Mouse (Mus musculus) gastrocnemius, postnatal 14 days (tissue): ENCODE measurements around the gene Lrch3. TPM values are rescaled to one million over a fixed set of nuclear protein-coding genes. Genes with fewer than 3 reads are reported as not detected.
"Not testable (repeated sequence)": the region's sequence is repeated elsewhere in the genome, so short reads cannot be mapped to it uniquely, and the experiment has no call there.

ENCODE experiments used
- DNase-seq: peaks from one replicate; pipeline ENCODE4 v3.0.0; 2021; ENCODE audit warnings: mixed read lengths
- intact Hi-C: fragments of 180-260 bp; cut with DNase I; formaldehyde crosslinking; loops from one replicate; pipeline ENCODE4 v1.15.1; 2025; ENCODE audit warnings: low total_unique reads
- total RNA-seq, 2 experiments: library from RNA; stranded (reverse); gene quantifications; 2 replicates each; pipeline ENCODE4 v1.2.3; 2021

The Lrch3 gene
- total RNA-seq, 2 experiments from 2014 or later: 18.1 to 21.7 TPM

GRCm38 (mm10) chr16:32902051-32902428 lies 11.9 kb upstream of the Lrch3 start:
- intact Hi-C loops: no loop called here
- no peak for DNase-seq

- no peak for DNase-seq
- intact Hi-C loops: no loop called here
These were observed 7.7 kb upstream of the Lrch3 start for GRCm38 (mm10) chr16:32906186-32906585.

DNA sequence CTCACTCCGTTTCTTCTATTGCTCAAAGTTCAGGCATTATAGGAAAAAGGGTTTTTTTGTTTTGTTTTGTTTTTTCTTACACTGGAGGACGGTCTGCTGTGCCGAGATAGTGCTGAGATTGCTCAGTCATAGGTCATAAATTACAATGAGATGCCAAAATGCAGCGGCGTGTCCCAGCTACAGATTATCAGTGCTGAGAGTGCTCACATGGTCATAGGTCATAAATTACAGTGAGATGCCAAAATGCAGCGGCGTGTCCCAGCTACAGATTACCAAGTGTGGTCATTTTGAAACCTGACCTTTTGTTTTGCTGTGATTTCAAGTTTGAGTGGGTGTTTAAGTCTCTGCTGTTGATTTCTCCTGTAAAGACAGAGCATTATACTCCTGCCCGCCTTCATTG lies 7.2 kb upstream of the Lrch3 start:
- no peak for DNase-seq
- intact Hi-C loops: no loop called here

DNA sequence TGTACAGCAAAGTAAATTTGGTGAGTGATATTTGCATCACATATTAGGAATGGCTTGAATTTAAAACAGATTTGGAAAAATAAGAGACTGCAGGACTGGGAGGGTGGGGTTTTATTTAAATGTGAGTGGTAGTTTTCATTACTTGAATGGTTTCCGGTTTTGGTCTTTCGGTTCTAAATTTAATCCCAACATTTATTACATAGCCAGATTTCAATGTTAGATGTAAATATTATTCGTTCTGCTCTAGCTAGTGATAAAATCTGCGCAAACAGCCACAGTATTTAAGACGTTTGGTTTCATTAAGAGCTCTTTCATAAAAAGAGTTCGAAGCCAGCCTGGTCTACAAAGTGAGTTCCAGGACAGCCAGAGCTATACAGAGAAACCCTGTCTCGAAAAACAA lies 688 bp upstream of the Lrch3 start:
- DNase-seq: no peak
- intact Hi-C loops: no loop called here

GRCm38 (mm10) chr16:32915292-32916068 lies 1.6 kb downstream of the Lrch3 start:
- intact Hi-C loops: no loop called here
- DNase-seq: no peak

DNA sequence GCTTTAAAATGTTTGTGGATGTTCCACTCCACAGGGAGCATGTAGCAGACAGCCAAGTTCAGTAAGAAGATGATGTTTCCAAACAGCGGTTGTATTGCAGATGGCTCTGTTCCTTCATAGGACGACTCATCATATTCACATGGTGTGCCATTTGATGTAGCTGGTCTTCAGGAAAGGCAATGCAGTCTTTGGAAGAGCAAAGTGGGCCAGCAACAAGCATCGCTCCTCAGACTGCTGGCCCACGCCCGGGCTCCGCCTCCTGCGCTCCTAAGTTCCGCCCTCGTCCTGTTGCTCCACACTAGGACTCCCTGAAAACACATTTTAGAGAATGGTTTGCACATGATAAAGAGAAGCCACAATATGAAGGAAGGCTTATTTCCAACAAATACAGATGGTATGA lies 12.7 kb downstream of the Lrch3 start:
- intact Hi-C loops, DNase-seq: not testable (repeated sequence)

GRCm38 (mm10) chr16:32927044-32927443 lies 13.1 kb downstream of the Lrch3 start:
- intact Hi-C loops: no loop called here
- DNase-seq: no peak

DNA sequence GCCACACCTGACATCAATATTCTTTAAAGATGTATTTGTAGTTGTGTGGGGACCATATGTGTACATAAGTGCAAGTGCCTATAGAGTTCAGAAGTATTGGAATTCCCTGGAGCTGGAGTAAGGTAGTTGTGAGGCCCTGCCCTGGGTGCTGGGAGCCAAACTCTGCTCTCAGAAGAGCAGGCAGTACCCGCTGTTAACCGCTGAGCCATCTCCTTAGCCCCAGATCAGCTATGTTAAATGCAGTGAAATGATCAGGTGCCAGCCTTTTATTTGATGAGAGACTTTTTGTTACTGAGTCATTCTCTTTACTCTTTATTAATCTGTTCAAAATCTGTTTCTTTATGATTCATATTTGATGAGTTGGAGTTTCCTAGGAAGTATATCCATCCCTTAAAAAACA lies 16.0 kb downstream of the Lrch3 start:
- intact Hi-C loops: no loop called here
- DNase-seq: no peak

DNA sequence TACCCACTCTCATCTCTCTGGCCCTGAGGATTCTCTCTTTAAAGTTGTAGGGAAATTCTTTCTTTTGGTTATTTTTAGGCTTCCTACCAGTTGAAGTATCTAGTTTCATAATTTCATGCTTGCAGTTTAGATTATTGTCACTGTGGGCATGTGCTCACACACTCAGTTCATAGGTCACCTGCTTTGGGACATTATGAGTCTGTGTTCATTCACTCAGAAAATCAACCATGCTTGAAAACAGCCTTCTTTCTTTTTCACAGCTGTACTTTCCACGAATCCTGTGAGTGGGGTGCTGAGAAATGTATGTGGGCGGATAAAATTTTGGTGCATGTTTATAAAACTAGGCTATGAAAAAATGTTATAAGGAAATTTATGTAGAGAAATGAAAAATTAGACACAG lies 20.6 kb downstream of the Lrch3 start:
- DNase-seq: no peak
- intact Hi-C loops: no loop called here

GRCm38 (mm10) chr16:32935088-32935487 lies 21.2 kb downstream of the Lrch3 start:
- intact Hi-C loops: no loop called here
- DNase-seq: no peak

- intact Hi-C loops: no loop called here
- no peak for DNase-seq
These were observed 23.5 kb downstream of the Lrch3 start for GRCm38 (mm10) chr16:32937358-32937757.

DNA sequence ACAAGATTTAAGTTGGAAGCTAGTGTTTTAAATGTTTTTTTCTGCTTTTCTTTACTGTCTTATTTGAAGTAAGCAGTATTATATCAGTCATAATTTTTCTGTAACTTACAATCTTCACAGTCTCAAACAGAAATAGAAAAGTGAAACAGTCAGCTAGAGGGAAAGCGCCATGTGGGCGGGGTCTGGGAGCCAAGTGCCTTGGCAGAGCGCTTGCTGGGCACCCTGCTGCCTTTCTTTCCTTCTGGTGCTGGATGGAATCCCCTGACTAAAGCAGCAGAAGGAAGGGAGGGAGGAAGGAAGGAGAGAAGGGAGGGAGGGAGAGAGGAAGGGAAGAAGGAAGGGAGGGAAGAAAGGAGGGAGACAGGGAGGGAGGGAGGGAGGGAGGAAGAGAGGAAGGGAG lies 25.4 kb downstream of the Lrch3 start:
- intact Hi-C loops: not testable (repeated sequence)
- peak; percentile 57 for DNase-seq

GRCm38 (mm10) chr16:32939716-32940115 lies 25.8 kb downstream of the Lrch3 start:
- not testable (repeated sequence) for DNase-seq

DNA sequence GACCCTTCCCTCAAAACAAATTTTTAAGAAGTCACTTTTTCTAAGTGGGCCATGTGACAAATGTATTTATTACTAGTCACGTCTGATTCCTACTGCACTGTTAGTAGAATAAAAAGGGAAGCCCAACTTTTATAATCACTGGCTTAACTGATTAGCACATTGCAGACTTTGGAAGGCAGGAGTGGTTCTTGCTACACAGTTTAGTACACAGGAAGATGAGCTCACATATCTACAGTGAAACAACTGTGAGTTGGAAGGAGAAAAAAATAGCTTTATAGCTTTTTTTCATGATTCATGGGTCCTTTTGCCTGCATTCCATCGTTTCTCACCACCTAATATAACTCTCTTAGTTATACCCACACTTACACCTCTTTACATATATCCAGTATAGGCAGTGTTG lies 27.3 kb downstream of the Lrch3 start:
- intact Hi-C loops, DNase-seq: not testable (repeated sequence)

More at GRCm38 (mm10) chr16:32939716-32940115, 25.8 kb downstream of the Lrch3 start:
- intact Hi-C loops: not testable (repeated sequence)

GRCm38 (mm10) chr16:32942694-32943093 lies 28.8 kb downstream of the Lrch3 start:
- intact Hi-C loops: no loop called here
- peak; percentile 6 for DNase-seq

DNA sequence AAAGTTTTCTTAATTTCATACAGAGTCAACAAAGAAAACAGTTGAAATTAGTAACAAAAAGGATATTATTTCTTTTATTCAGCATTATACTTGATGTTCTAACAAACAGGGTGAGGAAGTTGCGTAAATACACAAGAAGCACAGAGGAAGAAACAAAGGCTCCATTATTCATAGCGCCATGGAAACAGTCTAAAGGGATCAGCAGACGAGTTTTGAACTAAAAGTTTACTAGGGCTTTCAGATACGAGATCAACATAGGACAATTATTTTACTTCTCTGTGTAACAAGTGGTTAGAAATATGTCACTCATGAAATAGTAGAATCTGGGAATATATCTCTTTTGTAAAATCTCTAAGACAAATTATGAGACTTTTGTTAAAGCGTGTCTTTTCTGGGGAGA lies 31.5 kb downstream of the Lrch3 start:
- DNase-seq: no peak
- intact Hi-C loops: no loop called here

DNA sequence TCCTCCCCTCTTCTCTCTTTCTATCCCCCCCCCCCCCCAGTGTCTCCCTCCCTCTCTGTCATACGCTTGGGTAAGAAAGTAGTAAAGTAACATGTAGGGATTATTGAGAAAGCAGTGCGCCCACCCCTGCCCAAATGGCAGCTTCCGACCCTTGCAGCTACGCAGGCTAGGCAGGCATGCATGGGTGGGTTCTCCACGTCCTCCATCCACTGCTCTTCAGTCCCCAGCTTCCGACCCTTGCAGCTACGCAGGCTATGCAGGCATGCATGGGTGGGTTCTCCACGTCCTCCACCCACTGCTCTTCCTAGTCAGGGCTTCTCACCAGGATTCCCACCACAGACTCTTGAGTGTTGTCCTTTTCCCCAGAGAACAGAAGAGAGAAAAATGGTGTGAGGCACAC lies 34.1 kb downstream of the Lrch3 start:
- intact Hi-C loops: no loop called here
- no peak for DNase-seq

DNA sequence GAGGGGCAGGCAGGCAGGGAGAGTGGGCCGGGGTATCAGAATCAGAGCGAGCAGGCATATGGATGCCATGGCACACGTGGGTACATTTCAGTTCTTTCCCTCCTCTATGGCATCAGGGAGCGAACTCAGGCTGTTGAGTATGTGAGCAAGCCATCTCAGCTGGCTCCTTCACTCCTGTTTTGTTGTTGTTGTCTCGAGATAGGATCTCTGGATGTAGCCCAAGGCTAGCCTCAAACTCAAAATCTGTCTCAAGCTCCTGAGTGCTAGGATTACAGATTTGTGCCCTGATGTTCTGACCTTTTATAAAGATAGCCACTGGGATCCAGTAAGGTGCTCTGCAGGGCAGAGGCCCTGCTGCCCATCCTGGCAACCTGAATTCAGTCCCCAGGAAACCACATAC lies 34.8 kb downstream of the Lrch3 start:
- intact Hi-C loops: no loop called here
- DNase-seq: no peak

- intact Hi-C loops: no loop called here
- DNase-seq: no peak
These were observed 35.4 kb downstream of the Lrch3 start for GRCm38 (mm10) chr16:32949281-32949680.

- intact Hi-C loops: no loop called here
- DNase-seq: no peak
These were observed 37.2 kb downstream of the Lrch3 start for GRCm38 (mm10) chr16:32951074-32951473.

DNA sequence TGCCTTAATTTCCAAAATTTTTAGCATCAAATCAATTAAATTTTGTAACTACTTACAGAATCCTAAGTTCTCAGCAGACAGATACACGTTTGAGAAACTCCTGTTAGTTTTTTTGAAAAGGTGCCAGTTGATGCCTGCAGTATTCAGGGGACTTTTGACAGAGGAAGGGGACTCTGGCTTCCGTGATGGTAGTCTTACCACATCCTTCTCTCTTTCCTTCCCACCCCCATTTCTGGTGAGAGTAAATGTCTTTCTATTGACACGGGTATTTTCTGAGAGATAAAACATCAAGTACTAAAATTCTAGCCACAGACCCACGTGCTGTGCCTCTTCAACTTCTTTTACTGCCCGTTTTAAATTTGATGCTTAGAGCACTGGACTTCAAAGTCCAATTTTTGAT lies 39.9 kb downstream of the Lrch3 start:
- DNase-seq: no peak

GRCm38 (mm10) chr16:32954304-32954703 lies 40.4 kb downstream of the Lrch3 start:
- no peak for DNase-seq
- intact Hi-C loops: no loop called here

More for the DNA sequence above, 39.9 kb downstream of the Lrch3 start:
- intact Hi-C loops: no loop called here
